Mouse (Mus musculus): ENCODE data around the gene Disp1. TPM values are rescaled to one million over a fixed set of nuclear protein-coding genes. Genes with fewer than 3 reads are reported as not detected.

Disp1 gene
- polyA plus RNA-seq (2012), result 2.9 and 4.8 TPM in 2 replicates

DNA sequence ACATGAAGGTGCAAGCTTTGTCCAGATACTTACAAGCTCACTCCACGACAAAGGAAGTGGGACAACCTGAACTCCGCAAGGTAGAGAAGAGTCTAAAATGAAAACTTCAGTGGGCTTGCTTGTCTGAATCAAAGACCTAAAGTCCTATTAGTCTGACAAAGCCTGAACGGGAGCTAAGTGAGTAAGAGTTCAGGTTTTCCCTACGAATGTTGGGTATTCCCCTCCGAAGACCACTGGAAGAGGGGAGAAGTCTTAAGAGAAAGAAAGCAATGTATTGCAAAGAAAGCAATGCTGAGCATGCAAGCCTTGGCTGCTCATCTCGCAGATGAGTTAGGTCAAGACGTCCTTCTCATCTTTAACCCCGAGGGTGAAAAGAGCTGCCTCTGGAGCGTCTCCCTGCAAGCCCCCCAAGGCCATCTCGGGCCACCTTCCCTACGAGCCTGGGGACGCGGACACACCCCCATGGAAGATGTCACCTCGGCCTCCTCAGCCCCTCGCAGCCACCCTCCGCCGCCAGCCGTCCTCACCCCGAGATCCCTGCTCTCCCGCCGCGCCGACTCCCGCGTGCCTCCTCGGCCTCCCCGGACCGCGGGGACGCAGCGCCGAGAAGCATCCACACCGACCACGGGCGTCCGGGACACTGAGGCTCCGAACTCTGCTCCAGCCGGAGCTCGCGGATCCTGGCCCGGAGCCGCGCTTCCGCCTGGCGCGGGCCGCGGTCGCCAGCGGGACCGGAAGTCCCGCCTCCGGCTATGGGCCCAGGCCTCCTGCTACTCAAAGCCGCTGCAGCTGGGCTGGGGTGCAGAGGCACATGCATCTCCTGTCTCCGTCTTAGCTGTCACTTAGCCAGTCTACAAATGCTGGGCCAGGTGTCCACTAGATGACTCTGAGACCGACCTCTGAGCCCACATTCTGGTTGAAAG, at the start of gene Disp1:
Gene Disp1 (minus strand): TSS at position 727 of the 923 bp plus-strand sequence.
- no peak for TF ChIP-seq GATA1 (IDR thresholded peaks at IDR 0.05; ENCODE audit: low read length)

DNA sequence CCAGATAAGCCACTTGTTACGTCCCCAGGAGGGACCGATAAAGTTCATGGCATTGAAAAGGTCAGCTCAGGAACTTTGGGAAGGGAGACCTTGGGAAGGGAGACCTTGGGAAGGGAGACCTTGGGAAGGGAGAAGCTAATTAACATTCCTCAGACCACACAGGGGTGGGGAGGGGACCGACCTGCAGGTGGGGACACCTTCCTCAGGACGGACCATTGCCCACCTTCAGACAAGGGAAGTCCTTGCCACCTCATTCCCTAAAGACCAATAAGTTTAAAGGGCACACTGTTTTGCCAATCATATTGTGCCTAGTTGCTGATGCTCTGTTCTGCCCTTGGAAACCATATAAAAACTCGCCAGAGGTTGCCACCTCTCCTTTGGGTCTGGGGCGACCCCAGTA, 46.3 kb upstream of the Disp1 start:
- TF ChIP-seq GATA1 (IDR thresholded peaks at IDR 0.05; ENCODE audit: low read length), result no peak

- no peak for TF ChIP-seq GATA1 (IDR thresholded peaks at IDR 0.05; ENCODE audit: low read length)
Observed at GRCm38 (mm10) chr1:183265921-183266467, 44.7 kb upstream of the Disp1 start.

GRCm38 (mm10) chr1:183264145-183265008, 43.1 kb upstream of the Disp1 start:
- no peak for TF ChIP-seq GATA1 (IDR thresholded peaks at IDR 0.05; ENCODE audit: low read length)

- no peak for TF ChIP-seq GATA1 (IDR thresholded peaks at IDR 0.05; ENCODE audit: low read length)
Observed at GRCm38 (mm10) chr1:183252574-183252973, 31.3 kb upstream of the Disp1 start.

- no peak for TF ChIP-seq GATA1 (IDR thresholded peaks at IDR 0.05; ENCODE audit: low read length)
Observed at GRCm38 (mm10) chr1:183251818-183252217, 30.5 kb upstream of the Disp1 start.

DNA sequence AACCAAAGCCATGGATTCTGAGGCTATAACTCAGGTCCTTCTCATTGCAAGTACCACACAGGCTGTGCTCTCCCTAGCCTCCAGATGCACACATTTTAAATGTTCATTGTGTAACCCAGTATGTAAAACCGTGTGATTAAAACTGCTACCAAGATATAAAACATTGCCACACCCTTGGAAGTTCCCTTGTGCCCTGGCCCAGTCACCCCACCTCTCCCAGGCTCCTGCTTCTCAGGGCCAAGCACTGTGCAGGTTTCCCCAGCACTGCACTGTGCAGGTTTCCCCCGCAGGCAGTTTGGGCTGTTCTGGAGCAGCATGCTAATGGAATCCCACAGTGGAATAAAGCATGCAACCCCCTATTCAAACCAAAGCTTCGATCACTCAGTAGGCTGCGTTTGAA, 29.3 kb upstream of the Disp1 start:
- no peak for TF ChIP-seq GATA1 (IDR thresholded peaks at IDR 0.05; ENCODE audit: low read length)

DNA sequence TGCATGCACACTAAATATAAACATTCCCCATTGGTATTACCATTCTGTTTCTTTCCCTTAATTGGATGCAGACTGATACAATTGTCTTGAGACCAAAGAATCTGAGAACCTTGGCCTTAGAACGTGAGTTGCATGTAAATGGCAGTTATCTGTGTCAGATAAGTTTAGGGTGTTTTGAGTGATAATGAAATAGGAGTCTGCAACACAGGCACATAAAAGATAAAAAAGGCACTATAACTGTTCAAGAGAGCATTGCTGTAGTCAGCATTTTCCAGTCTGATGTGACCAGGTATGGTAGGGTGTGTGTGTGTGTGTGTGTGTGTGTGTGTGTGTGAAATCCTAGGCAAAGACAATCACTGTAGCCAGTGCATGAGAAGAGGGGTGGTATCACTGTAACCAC, 26.8 kb upstream of the Disp1 start:
- TF ChIP-seq GATA1 (IDR thresholded peaks at IDR 0.05; ENCODE audit: low read length), result no peak

DNA sequence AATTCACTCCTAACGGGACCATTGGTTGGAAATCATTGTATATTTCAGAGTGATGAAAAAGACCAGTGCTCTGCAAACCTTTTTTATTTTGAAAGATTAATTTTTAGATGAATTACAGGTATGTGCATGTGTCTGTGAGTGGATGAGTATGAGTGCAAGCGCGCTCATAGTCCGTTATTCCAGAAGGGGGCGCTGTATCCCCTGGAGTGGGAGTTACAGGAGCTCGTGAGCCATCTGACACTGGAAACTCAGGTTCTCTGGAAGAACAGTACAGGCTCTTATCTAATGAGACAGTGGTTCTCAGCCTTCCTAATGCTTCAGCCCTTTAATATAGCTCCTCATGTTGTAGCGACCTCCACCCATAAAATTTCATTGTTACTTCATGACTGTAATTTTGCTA, 22.0 kb upstream of the Disp1 start:
- TF ChIP-seq GATA1 (IDR thresholded peaks at IDR 0.05; ENCODE audit: low read length), result no peak

GRCm38 (mm10) chr1:183237901-183238300, 16.6 kb upstream of the Disp1 start:
- TF ChIP-seq GATA1 (IDR thresholded peaks at IDR 0.05; ENCODE audit: low read length), result no peak

DNA sequence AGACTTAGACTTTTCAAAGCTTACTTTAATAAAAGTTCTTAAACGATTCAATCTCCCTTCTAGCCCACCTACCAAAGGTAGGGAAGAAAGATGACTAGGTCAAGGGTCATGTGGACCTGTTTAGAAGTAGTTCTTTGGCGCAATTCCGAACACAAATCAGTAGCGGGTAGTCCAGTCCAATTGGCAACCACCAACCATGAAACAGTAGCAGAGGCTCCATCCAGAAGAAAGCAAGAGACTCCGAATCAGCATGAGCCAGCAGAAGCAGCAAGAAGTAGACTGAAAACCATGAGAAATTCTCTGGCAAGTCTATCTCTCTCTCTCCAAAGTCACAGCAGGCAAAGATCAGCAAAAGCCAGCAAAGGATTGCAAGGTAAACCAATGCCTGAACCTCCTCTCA, 15.1 kb upstream of the Disp1 start:
- no peak for TF ChIP-seq GATA1 (IDR thresholded peaks at IDR 0.05; ENCODE audit: low read length)

GRCm38 (mm10) chr1:183233679-183234174, 12.4 kb upstream of the Disp1 start:
- no peak for TF ChIP-seq GATA1 (IDR thresholded peaks at IDR 0.05; ENCODE audit: low read length)

DNA sequence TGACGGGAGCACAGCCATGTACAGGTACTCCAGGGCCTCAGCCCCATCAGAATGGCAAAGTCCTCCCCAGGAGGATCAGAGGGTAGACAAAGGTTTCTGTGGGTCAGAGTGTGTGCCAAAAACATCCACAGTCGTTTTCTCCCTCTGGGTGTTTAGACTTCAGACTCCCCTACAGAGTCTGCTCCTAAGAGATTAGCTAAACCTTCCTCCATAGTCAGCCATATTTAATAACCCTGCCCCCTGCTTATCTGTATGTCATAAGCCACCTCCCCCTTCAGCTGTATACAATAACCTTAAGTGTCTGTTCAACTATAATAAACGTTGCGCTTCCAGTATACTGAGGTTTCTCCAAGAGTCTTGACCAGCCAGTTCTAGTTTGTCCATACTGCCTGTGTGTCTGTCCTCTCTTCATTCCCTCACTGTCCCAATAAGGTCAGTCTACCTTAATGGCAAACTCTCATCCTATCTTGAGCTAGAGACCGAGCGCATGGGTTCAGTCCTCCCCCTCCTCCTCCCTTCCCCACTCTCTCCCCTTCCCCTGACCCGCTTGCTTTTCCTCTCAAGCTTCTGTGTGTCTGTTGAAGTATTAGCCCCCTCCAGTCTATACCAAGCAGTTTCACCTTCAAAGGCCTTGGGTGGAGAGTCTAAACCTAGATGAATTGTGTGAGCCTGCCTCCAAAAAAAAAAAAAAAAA, 11.8 kb upstream of the Disp1 start:
- TF ChIP-seq GATA1 (IDR thresholded peaks at IDR 0.05; ENCODE audit: low read length), result no peak

GRCm38 (mm10) chr1:183227469-183227868, 6.1 kb upstream of the Disp1 start:
- no peak for TF ChIP-seq GATA1 (IDR thresholded peaks at IDR 0.05; ENCODE audit: low read length)

GRCm38 (mm10) chr1:183219021-183219420, 2.3 kb downstream of the Disp1 start:
- no peak for TF ChIP-seq GATA1 (IDR thresholded peaks at IDR 0.05; ENCODE audit: low read length)
